Mouse (Mus musculus): ENCODE data around the gene Gm20503.

The Gm20503 gene

GRCm38 (mm10) chr4:59002948-59003805 is at the start of gene Gm20503:
Gm20503 (plus strand) TSS chr4:59003210.
- peak; percentile 91 to 94 for DNase-seq

- no peak for DNase-seq
Measured at GRCm38 (mm10) chr4:58961719-58962118, 41.3 kb upstream of the Gm20503 start.

DNA sequence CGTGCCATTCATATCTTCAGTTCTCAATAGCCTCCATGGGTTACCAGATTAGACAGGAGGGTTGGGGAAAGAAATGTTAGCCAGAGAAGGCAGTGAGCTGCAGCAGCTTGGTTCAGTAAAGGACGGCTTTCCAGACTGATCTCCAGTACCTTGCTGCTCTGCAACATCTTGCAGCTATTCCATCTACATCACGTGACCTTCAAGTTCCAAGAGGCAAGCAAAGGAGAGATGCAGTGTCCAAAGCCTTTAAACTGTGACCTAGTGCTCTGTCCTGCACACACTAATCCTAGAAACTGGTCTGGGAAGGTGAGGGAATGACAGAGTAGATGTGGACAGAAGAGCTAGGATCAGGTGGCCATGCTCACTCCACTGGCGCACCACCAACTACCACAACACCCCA is 39.7 kb upstream of the Gm20503 start:
- no peak for DNase-seq

DNA sequence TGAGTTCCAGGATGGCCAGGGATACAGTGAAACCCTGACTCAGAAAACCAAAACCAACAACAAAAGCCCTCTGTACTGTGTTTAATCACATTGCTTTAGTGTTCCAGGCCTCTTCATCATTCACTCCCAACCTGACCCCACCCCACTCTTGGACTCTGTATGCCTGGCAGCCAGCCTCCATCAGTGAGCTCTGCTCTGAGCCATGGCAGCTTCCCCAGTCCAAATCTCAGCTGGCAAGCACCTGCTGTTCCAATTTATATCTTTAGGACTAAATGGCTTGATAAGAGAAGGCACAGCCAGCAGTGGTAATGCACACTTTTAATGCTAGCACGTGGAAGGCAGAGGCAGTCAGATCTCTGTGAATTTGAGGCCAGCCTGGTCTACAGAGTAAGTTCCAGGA is 37.9 kb upstream of the Gm20503 start:
- no peak for DNase-seq

DNA sequence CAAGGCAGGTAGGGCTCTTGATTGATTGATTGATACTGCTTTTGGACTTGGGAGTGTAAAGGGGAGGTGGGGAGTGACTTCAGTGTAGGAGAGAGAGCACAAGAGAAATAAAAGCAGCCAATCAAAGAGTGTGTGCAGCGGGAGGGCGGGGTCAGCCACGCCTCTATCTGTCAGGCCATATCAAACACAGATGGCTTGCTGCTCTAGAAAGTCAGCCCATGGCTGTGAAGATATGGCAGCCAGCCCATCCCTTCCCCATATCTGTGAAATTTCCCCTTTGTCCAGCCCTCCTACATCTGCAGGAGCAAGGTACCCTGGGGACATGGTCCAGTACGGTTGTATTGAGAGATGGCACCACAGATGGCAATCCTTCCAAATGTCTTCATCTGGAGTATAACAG is 32.3 kb upstream of the Gm20503 start:
- no peak for DNase-seq

DNA sequence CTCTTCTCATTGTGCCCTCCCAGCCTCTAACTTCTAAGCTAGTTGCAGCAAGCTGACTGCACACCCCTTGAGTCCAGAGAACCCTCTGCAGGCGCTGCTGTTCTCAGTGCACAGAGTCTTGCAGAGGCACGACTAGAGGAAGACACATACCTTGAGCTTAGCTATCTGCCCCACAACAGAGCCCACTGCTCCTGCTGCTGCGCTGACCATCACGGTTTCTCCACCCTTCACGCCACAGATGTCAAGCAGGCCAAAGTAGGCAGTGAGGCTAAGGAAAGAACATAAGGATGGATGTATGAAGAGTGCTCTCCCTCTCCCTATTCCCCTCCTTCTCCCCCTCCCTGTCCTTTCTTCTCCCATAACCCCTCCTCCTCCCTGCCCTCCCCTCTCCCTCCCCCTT is 27.3 kb upstream of the Gm20503 start:
- no peak for DNase-seq

DNA sequence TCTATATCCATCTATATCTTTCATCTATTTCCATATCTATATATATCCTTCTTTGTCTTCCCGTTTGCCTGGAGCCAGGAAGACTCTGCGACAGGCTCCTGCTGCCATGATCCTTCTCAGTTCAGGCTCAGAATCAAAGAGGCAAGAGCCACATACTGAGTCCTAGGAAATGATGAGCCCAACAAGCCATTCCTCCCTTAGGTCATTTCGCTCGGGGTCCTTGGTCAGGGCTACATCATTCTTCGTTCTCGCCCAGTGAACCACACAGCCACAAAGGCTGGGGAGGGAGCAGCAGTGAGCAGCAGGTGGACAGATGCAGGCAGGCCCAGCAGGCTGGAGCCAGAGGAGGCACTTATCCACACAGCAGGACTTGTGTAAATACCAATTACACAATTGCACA is 21.6 kb upstream of the Gm20503 start:
- no peak for DNase-seq

DNA sequence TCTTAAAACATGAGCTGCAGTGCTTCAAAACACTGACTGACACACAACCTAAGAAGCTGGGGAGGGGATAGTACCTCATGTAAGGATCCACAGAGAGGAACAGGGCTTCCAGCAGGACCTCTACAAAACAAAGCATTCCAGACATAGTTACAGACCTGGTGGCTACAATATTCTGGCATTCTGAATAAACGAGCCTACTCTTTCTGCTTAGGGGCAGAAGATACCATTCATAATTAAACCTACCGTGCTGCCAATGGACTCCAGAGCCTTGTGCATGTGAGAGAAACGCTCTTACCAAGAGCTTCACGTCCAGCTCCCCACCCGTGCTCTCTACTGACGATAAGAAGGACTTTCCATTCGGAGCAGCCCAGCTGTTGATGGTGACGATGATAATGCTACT is 20.2 kb upstream of the Gm20503 start:
- DNase-seq = no peak

DNA sequence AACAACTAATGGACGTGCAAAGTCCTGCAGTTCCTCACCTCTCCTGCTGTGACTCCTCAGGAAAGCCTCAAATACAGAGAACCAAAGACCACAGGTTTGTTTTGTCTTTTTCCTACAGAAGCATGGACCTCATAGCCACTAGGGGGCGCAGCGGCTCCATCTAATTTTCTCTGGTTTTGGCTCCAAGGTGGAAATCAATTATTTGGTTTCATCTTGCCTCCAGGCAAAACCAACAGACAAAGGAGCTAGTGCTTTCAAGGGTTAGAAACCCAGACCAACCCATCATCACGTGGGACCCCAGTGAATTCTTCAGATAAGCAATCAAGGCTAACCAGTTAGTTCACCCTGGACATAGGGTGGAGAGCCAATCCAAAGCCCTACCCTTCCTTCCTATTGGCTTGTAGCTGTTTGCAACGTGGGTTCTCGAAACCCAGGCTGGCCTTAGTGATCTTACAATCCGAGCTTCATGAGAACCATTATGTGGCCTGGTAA is 17.8 kb upstream of the Gm20503 start:
- peak; percentile 77 to 83 for DNase-seq

DNA sequence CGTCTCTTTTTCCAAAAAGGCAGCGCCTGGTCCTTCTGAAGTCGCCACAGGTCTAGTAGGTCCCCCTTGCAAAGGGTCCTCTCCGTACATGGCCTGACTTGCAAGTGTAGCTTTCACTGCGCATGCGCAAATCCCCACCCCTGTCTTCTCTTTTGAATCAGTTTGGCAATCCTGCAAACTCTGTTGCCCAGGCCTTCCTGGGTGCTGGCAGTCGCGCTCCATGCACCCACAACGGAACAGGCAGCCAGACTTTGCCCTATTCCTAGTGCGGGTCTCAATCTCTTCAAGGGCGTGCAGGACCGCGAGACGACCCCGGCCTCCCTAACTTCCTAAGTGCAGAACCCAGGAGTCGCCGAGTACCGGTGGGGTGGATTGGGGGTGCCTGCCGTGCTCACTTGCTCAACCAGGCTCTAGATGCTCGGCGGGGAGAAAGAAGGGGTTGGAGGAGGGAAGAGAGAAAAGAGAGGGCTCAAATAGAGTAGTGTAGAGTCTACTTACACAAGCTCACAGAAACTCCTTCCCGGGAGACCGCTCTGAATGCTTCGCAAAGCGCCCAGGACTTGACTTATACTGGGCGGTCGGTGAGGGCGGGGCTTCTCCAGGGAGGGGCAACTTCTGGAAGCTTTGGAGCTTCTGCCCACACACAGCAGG is 16.3 kb upstream of the Gm20503 start, which contains the start of gene Ptgr1:
Ptgr1 (minus strand) TSS at position 580 of the 651 bp plus-strand sequence.
- peak; percentile 85 to 90 for DNase-seq

GRCm38 (mm10) chr4:58989303-58989898 is 13.6 kb upstream of the Gm20503 start:
- DNase-seq = no peak

DNA sequence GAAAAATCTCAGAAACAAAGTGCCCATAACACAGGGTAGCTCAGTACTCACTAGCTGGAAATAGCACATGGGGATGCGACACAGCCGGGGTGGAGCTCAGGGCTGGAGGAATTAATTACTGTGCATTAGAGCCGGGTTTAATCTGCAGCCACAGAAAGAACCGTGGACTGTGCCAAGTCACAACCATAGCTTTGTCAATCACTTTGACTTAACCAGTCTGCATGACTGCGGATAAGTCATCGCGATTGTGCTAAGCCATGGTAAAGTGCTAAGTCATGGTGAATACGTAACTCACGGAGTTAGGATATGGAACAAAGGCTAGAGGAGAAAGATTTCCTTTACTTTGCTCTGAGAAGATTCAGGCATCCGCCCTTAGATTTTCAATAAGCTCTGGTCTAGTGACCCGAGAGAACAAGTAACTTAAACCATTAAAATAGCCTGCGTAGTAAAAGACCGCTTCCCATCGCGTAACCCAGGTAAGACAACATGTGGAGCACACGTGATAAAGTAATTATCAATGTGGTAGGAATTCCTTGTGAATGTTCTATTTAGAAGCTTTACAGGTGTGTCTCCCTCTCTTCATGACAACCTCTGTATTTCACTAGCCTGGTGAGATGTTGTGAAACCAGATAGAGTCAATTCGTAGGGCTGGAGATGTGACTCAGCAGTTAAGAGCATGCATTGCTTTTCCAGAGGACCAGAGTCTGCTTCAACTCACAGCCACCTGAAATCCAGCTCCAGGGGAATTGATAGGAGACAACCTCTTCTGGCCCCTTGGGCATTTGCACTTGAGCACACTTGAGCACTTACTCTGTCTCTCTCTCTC is 12.2 kb upstream of the Gm20503 start:
- no peak for DNase-seq

- DNase-seq = no peak
Measured at GRCm38 (mm10) chr4:58992195-58992594, 10.8 kb upstream of the Gm20503 start.

GRCm38 (mm10) chr4:58994762-58995161 is 8.2 kb upstream of the Gm20503 start, which contains the start of gene Dnajc25:
Dnajc25 (plus strand) TSS chr4:58995062.
- DNase-seq = no peak

DNA sequence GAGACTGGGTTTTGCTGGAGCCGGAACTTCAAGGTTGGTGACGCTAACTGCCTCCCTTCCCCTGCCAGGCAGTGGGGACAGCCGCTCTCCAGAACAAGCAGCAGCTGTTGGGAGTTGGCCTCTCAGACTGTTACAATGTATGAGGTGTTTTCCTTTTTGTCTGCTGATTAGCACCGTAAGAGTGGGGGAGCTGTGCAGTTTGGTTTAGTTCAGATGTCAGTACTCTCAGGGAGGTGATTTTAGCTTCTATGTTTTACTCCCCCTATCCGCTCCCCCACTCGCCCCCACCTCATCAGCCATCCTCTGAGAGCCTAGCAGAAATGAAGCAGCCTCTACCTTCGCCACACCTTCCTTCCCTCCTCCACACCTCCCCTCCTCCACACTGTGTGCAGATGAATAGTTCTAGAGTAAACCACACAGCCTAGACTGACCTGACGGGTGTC is 7.7 kb upstream of the Gm20503 start:
- DNase-seq = no peak

DNA sequence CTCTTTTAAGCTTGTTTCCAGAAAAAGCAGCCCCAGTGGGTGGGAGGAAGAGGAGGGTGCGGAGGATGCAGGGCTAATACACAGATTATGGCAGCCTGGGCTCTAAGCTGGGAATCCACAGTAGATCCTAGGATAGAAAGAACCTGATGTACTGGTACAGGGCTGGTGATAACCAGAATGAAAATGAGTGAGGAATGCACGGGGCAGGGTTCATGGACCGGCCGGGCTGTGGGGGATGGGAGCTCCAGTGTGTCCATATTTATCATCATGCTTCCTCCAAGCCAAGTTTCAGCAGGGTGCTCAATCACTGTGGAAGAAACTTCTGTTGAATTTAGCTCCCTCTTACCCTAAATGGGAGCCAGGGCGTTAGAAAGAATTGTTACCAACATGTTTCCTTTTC is 5.9 kb upstream of the Gm20503 start:
- DNase-seq = no peak

DNA sequence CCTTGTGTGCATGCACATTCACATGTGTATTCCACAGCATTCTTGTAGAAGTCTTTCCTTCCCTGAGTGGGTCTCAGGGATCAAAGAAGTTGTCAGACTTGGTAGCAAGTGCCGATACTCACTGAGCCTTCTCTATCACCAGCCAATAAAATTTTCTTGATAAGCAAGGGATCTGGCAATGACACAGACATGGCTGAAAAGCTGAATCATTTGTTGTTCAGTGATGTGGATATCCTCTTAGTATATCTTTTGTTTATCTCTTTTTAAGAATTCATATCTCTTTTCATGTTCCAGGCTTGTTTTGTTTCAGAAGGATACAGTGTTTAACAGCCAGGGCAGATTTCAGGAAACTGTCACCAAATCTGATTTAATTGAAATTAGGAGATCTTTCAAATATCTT is 4.3 kb upstream of the Gm20503 start:
- no peak for DNase-seq

DNA sequence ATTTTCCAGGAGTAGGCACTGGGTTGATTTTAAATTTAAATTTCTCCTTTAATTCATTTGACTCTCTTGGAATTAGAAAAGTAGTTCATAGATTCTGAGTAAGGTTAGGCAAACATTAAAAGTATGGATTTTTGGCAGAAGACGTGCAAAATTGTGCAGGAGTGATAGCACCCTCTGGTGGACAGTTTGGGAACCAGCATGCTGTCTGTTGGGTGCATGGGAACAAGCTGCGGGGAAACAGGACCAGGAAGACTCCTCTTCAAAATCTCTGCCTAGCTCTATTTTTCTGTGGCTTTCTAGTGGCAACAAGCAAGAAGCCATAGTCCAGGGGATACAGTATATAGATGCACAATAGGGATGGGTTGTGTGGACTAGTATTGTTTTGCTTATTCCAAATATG is 3.3 kb upstream of the Gm20503 start:
- peak; percentile 68 to 70 for DNase-seq

GRCm38 (mm10) chr4:59000614-59001013 is 2.4 kb upstream of the Gm20503 start:
- DNase-seq = peak; percentile 46 to 67

DNA sequence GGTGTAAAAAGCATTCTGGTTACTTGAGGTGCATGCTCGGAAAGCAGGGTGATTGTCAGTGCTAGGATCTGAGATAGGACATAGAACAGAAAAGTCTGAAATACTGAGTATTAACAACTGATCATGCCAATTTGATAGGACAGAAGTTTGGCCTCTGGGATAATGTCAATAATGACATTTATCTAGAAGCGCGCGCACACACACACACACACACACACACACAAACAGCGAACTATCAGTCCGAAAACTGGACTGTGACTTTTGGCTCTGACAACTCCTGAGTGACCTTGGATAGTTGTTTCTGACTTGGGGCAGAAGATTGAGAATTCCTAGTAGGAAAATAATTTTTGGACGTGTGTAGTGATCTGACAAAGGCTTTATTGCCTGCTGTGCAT is 793 bp downstream of the Gm20503 start:
- no peak for DNase-seq

DNA sequence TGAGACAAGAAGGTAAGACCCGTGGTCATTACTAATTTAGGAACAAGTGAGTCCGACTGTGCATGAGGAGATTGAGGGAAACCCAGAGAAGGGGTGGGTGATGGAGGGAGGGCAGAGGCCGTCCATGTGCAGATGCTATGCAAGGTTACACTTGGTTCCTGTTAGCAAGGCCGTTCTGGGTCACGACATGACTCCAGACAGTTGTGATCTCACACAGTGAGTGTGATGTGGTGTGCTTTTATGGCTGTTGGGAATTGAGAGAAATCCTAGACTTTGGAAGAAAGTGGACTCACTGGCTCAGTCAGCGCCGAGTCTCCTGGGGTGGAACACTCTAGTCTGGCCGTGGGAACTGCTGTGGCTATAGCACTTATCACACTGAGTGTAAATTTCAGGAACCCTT is 3.2 kb downstream of the Gm20503 start:
- DNase-seq = no peak

GRCm38 (mm10) chr4:59007016-59007415 is 4.0 kb downstream of the Gm20503 start:
- no peak for DNase-seq

- DNase-seq = no peak
Measured at GRCm38 (mm10) chr4:59007974-59008373, 5.0 kb downstream of the Gm20503 start.
